Mouse (Mus musculus) telencephalon, adult 2 months (tissue): ENCODE measurements around the gene Abhd5.

Experiments
- DNase-seq: peaks from one replicate; pipeline ENCODE4 v3.0.0-alpha.2; 2011; ENCODE audit warnings: low read depth, low spot score

Gene Abhd5

GRCm38 (mm10) chr9:122346059-122346458 is 5.3 kb upstream of the Abhd5 start:
- DNase-seq: no peak

- no peak for DNase-seq
Observed at GRCm38 (mm10) chr9:122347882-122348281, 3.5 kb upstream of the Abhd5 start.

GRCm38 (mm10) chr9:122349286-122349685 is 2.1 kb upstream of the Abhd5 start:
- no peak for DNase-seq

- no peak for DNase-seq
Observed at GRCm38 (mm10) chr9:122350396-122351130, 845 bp upstream of the Abhd5 start.

- DNase-seq: no peak
Observed at GRCm38 (mm10) chr9:122352025-122352392, 601 bp downstream of the Abhd5 start.

GRCm38 (mm10) chr9:122352911-122353310 is 1.5 kb downstream of the Abhd5 start:
- DNase-seq: no peak

- no peak for DNase-seq
Observed at GRCm38 (mm10) chr9:122354240-122354639, 2.8 kb downstream of the Abhd5 start.

- no peak for DNase-seq
Observed at GRCm38 (mm10) chr9:122357073-122357472, 5.7 kb downstream of the Abhd5 start.

GRCm38 (mm10) chr9:122357626-122358025 is 6.2 kb downstream of the Abhd5 start:
- no peak for DNase-seq

GRCm38 (mm10) chr9:122364171-122364570 is 12.8 kb downstream of the Abhd5 start:
- DNase-seq: no peak

- no peak for DNase-seq
Observed at GRCm38 (mm10) chr9:122370292-122370794, 18.9 kb downstream of the Abhd5 start.

GRCm38 (mm10) chr9:122372506-122372905 is 21.1 kb downstream of the Abhd5 start:
- no peak for DNase-seq

- no peak for DNase-seq
Observed at GRCm38 (mm10) chr9:122372991-122373390, 21.6 kb downstream of the Abhd5 start.

GRCm38 (mm10) chr9:122378986-122379385 is 27.6 kb downstream of the Abhd5 start:
- no peak for DNase-seq

GRCm38 (mm10) chr9:122380959-122381358 is 29.6 kb downstream of the Abhd5 start:
- DNase-seq: no peak

GRCm38 (mm10) chr9:122382006-122382405 is 30.6 kb downstream of the Abhd5 start:
- no peak for DNase-seq

- no peak for DNase-seq
Observed at GRCm38 (mm10) chr9:122386015-122386414, 34.6 kb downstream of the Abhd5 start.

GRCm38 (mm10) chr9:122389287-122389920 is 38.0 kb downstream of the Abhd5 start:
- DNase-seq: no peak

GRCm38 (mm10) chr9:122395816-122396215 is 44.4 kb downstream of the Abhd5 start:
- no peak for DNase-seq

GRCm38 (mm10) chr9:122397156-122397555 is 45.7 kb downstream of the Abhd5 start:
- DNase-seq: no peak

GRCm38 (mm10) chr9:122398746-122399145 is 47.3 kb downstream of the Abhd5 start:
- no peak for DNase-seq

GRCm38 (mm10) chr9:122401239-122401638 is 49.8 kb downstream of the Abhd5 start:
- no peak for DNase-seq
